Mouse (Mus musculus) kidney, adult 2 months (tissue): ENCODE data around the gene Ube2e3.

Experiments
- CTCF ChIP-seq: fragments of 200-500 bp; conservative IDR thresholded peaks from 2 replicates; pipeline ENCODE4 v1.5.1; 2011; ENCODE audit warnings: low read depth, mild to moderate bottlenecking, control low read depth, low read length, moderate library complexity, mixed read lengths; ENCODE audit not compliant: insufficient read depth, insufficient read length
- POLR2A ChIP-seq: fragments of 200-500 bp; IDR thresholded peaks from one replicate; pipeline ENCODE4 v1.6.1; 2011; ENCODE audit warnings: low read depth, low read length, control low read depth

DNA sequence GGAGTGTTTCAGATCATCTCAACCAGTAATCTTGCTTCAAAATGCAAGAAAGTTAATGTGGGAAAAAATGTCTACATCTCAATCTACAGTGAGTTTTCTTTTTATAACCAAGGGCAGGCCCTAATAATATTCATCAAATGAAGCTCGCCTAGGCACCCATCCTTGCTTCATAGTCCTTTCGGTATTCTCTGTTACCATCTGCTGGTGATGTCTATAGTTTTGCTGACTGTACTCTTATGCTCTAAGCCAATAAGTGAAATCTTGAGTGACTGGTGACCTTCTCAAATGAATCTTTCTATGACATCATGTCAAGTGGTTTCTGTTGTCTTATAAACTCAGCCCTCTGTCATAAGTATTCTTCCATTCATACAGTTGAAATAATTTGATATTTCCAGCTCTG is 97.1 kb downstream of the Ube2e3 start:
- TF ChIP-seq CTCF (no peak), POLR2A (no peak)
